Mouse (Mus musculus): ENCODE data around the gene Ndufa7. TPM values are rescaled to one million over a fixed set of nuclear protein-coding genes. Genes with fewer than 3 reads are reported as not detected.

The Ndufa7 gene
- polyA plus RNA-seq (2012; rRNA removed): 333 and 341 TPM in 2 replicates

GRCm38 (mm10) chr17:33824084-33824996, at the start of gene Ndufa7, which contains the start of gene Rps28:
Gene Ndufa7, plus strand, starts transcription at chr17:33824572.
Gene Rps28, minus strand, starts transcription at chr17:33824562.

GRCm38 (mm10) chr17:33781124-33781977, 43.0 kb upstream of the Ndufa7 start, which contains the start of gene Angptl4:
Gene Angptl4, minus strand, starts transcription at chr17:33781830.

GRCm38 (mm10) chr17:33810334-33811141, 13.8 kb upstream of the Ndufa7 start, which contains the start of gene Kank3:
Gene Kank3, plus strand, starts transcription at chr17:33810519.

DNA sequence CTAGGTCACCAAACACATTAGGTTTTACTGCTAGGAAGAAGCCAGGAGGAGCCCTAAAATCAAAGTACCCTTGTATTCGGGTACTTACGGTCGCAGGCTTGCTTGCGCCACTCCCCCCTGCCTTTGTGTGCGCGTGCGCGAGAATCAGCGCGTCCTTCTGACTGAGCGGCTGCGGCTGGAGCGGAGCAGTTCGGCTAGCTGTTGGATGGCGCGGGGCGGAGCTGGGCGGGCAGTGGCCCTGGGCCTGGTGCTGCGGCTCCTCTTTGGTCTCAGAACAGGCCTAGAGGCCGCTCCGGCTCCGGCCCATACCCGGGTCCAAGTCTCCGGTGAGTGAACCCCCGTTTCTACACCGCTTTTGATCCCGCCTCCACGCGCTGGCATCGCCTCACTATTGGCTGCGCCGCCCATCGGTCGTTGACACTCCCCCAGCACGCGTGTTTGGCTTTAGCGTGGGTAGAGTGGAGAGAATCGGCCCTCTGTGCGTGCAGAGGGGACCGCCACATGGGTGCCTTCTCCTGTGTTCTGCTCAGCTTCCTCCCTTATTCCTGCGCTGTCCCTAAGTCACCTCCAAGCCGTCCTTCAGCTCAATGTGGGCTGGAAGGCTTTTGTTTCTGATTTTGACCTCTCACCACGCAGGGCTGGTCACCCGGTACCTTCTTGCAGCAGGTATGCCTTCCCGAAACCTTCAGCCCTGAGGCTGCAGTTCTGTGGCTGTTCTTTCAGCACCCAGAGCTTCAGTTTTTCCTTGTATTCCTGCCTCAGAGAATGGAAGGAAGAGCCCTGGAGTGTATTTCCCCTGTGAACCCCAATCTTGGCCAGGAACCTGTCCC, 18.8 kb downstream of the Ndufa7 start, which contains the start of gene Cd320:
TSS of gene Cd320 (plus strand) at position 126 of the 830 bp plus-strand sequence.

DNA sequence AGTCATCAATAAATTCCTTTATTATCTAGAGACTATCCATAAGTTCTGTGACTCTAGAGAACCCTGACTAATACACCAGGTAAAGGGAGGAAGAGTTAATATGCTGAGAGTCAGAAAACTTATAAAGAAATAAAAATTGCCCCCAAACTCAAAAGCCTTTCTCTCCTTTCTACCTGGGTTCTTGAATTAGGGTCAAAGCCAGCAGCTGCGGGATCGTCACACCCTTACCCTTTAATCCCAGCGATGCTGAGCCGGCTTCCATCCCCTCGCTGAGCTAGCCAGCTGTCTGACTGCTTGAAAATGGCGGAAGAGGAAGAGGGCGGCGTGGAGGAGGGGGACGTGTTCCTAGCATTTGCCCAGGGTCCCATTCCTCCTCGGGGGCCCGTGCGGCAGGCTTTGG, 49.2 kb downstream of the Ndufa7 start, which contains the start of gene Gm7029:
TSS of gene Gm7029 (plus strand) at position 301 of the 400 bp plus-strand sequence.

Other genes with a start within 250 kb of the Ndufa7 start
- 85.7 and 102 TPM in 2 replicates for gene Zfp414, start 195.5 kb upstream of the Ndufa7 start, polyA plus RNA-seq (2012; rRNA removed)
- 0.47 and 0.66 TPM in 2 replicates for gene Pram1, start 186.5 kb upstream of the Ndufa7 start, polyA plus RNA-seq (2012; rRNA removed)
- 178 and 186 TPM in 2 replicates for gene Hnrnpm, start 137.7 kb upstream of the Ndufa7 start, polyA plus RNA-seq (2012; rRNA removed)
- gene March2, start 105.9 kb upstream of the Ndufa7 start, polyA plus RNA-seq (2012; rRNA removed): 65.0 and 70.7 TPM in 2 replicates
- gene Rab11b, start 64.0 kb upstream of the Ndufa7 start, polyA plus RNA-seq (2012; rRNA removed): 523 and 577 TPM in 2 replicates
- gene Angptl4, start 42.7 kb upstream of the Ndufa7 start, polyA plus RNA-seq (2012; rRNA removed): 7.9 and 9.8 TPM in 2 replicates
- gene Kank3, start 14.1 kb upstream of the Ndufa7 start, polyA plus RNA-seq (2012; rRNA removed): 64.5 and 79.4 TPM in 2 replicates
- 1,131 and 1,306 TPM in 2 replicates for gene Rps28, start within 50 bp of the Ndufa7 start, polyA plus RNA-seq (2012; rRNA removed)
- 29.8 and 36.6 TPM in 2 replicates for gene Cd320, start 18.5 kb downstream of the Ndufa7 start, polyA plus RNA-seq (2012; rRNA removed)
- gene Gm7029, start 49.3 kb downstream of the Ndufa7 start, polyA plus RNA-seq (2012; rRNA removed): not detected in 2 replicates
- gene Kifc1, start 66.1 kb downstream of the Ndufa7 start, polyA plus RNA-seq (2012; rRNA removed): 12.0 and 13.5 TPM in 2 replicates
- gene Platr17, start 80.6 kb downstream of the Ndufa7 start, polyA plus RNA-seq (2012; rRNA removed): 0.21 and 0.24 TPM in 2 replicates
- 39.3 and 40.5 TPM in 2 replicates for gene Daxx, start 84.8 kb downstream of the Ndufa7 start, polyA plus RNA-seq (2012; rRNA removed)
- gene Tapbp, start 91.3 kb downstream of the Ndufa7 start, polyA plus RNA-seq (2012; rRNA removed): 14.7 and 16.0 TPM in 2 replicates
- 26.4 and 28.4 TPM in 2 replicates for gene Zbtb22, start 91.3 kb downstream of the Ndufa7 start, polyA plus RNA-seq (2012; rRNA removed)
- 183 and 190 TPM in 2 replicates for gene Rgl2, start 105.0 kb downstream of the Ndufa7 start, polyA plus RNA-seq (2012; rRNA removed)
- gene Pfdn6, start 115.8 kb downstream of the Ndufa7 start, polyA plus RNA-seq (2012; rRNA removed): 117 and 126 TPM in 2 replicates
- 20.5 and 22.2 TPM in 2 replicates for gene Wdr46, start 116.1 kb downstream of the Ndufa7 start, polyA plus RNA-seq (2012; rRNA removed)
- 10.4 and 11.6 TPM in 2 replicates for gene B3galt4, start 126.9 kb downstream of the Ndufa7 start, polyA plus RNA-seq (2012; rRNA removed)
- gene Vps52, start 131.2 kb downstream of the Ndufa7 start, polyA plus RNA-seq (2012; rRNA removed): 58.2 and 62.1 TPM in 2 replicates
- 648 and 656 TPM in 2 replicates for gene Rps18, start 131.4 kb downstream of the Ndufa7 start, polyA plus RNA-seq (2012; rRNA removed)
- gene H2-K1, start 175.8 kb downstream of the Ndufa7 start, polyA plus RNA-seq (2012; rRNA removed): 24.0 and 24.8 TPM in 2 replicates
- gene Ring1, start 200.1 kb downstream of the Ndufa7 start, polyA plus RNA-seq (2012; rRNA removed): 48.8 and 51.4 TPM in 2 replicates
- gene H2-Ke6, start 203.5 kb downstream of the Ndufa7 start, polyA plus RNA-seq (2012; rRNA removed): 98.3 and 102 TPM in 2 replicates
- gene Slc39a7, start 207.1 kb downstream of the Ndufa7 start, polyA plus RNA-seq (2012; rRNA removed): 112 TPM in 2 replicates
- 82.1 and 83.7 TPM in 2 replicates for gene Rxrb, start 207.2 kb downstream of the Ndufa7 start, polyA plus RNA-seq (2012; rRNA removed)
- gene Col11a2, start 214.9 kb downstream of the Ndufa7 start, polyA plus RNA-seq (2012; rRNA removed): 10.7 and 17.0 TPM in 2 replicates

Measured in central nervous system, embryonic 18 days (tissue).